16 mouse cellular contexts compared by ENCODE assay signal in genomic region chr3:64113352-64114046, GRCm38 (mm10). TPM values are rescaled to one million over a fixed set of nuclear protein-coding genes. Genes with fewer than 3 reads are reported as not detected.
DNase-seq lines count a peak whose midpoint lies in the region; ATAC-seq and TF ChIP-seq lines count a peak whose summit lies in the region.
"Had no signal": no experiment of that assay in that cellular context is flagged by ENCODE, and none has a peak within 500 bp of the region (broad histone marks: within the 10 kb centered on the region; RNA-seq: fewer than 3 reads in every experiment).

No protein-coding gene starts in this region.

- no peak for TF ChIP-seq CTCF in midbrain, postnatal 0 days (IDR thresholded peaks at IDR 0.05)

- peak; percentile 59 for DNase-seq in left cerebral cortex, postnatal 4 days
- DNase-seq in left cerebral cortex, adult 18-20 months (ENCODE audit: low spot score in 2 of 2): no peak
- DNase-seq in cerebellum, adult 18-20 months: peak; percentile 3 to 9
- peak; percentile 46 to 56 for DNase-seq in cerebellum, postnatal 14 days
- DNase-seq in midbrain, postnatal 0 days (ENCODE audit: low spot score): peak; percentile 34
- no peak for DNase-seq in urinary bladder, postnatal 4 days (ENCODE audit: low spot score in 2 of 2)
- DNase-seq: kidney, postnatal 4 days; liver; lung, embryonic 14.5 days had no signal

- intact Hi-C loops in left cerebral cortex, postnatal 4 days (cut with DNase I): no loop called here

- no peak overlapping the region for H3K27ac ChIP-seq in midbrain, postnatal 0 days (ENCODE audit: low read depth, low read length)
- H3K27ac ChIP-seq: intestine, embryonic 15.5 days had no signal

- 82% methylated on average over 11 of the region's 11 CpGs for WGBS in midbrain, postnatal 0 days

- H3K36me3 ChIP-seq in midbrain, postnatal 0 days (ENCODE audit: insufficient read depth, low read length): no peaks in the 10 kb centered on the region
- H3K36me3 ChIP-seq: intestine, embryonic 15.5 days had no signal

- no peaks in the 10 kb centered on the region for H3K4me1 ChIP-seq in midbrain, postnatal 0 days (ENCODE audit: insufficient read depth, low read length)
- H3K4me1 ChIP-seq: intestine, embryonic 15.5 days had no signal

- ATAC-seq in midbrain, postnatal 0 days (ENCODE audit: low FRiP score): no peak
- no peak for ATAC-seq in megakaryocyte, adult 5-6 weeks (ENCODE audit: poor library complexity, severe bottlenecking)
- ATAC-seq: intestine, embryonic 15.5 days had no signal

- no peaks in the 10 kb centered on the region for H3K9me3 ChIP-seq in midbrain, postnatal 0 days (ENCODE audit: low read length)
- H3K9me3 ChIP-seq: intestine, embryonic 15.5 days had no signal

- no peak overlapping the region for H3K4me3 ChIP-seq in midbrain, postnatal 0 days (ENCODE audit: low read depth, low read length)
- H3K4me3 ChIP-seq: intestine, embryonic 15.5 days had no signal

- no peak overlapping the region for H3K9ac ChIP-seq in midbrain, postnatal 0 days (replicated peaks; ENCODE audit: low read length, poor library complexity, severe bottlenecking)
- H3K9ac ChIP-seq: intestine, embryonic 15.5 days; lung, embryonic 14.5 days had no signal

- no peak overlapping the region for H3K4me2 ChIP-seq in midbrain, postnatal 0 days (ENCODE audit: low read depth, low read length, poor library complexity, severe bottlenecking)
- H3K4me2 ChIP-seq: intestine, embryonic 15.5 days; lung, embryonic 14.5 days had no signal

- H3K27me3 ChIP-seq in midbrain, postnatal 0 days (ENCODE audit: insufficient read depth, low read length): no peaks in the 10 kb centered on the region
- H3K27me3 ChIP-seq: CH12.LX; intestine, embryonic 15.5 days had no signal

RNA-seq across cellular contexts. Expression of gene Vmn2r2, which starts 28.2 kb away (rescaled TPM):
- not detected for total RNA-seq in left cerebral cortex, postnatal 4 days (2021)
- total RNA-seq in left cerebral cortex, adult 18-20 months (2021): not detected
- 0.52 TPM in 1 of 2 replicates, not detected in the other for total RNA-seq in midbrain, postnatal 0 days (2014; rRNA removed)
- 0.04 TPM in 1 of 2 replicates, not detected in the other for polyA plus RNA-seq in midbrain, postnatal 0 days (2015; fragmentation: Nextera tagmentation; extraction: Ambion mirVana)
- not detected in 2 replicates for total RNA-seq in megakaryocyte, adult 5-6 weeks (2015)
- total RNA-seq in megakaryocyte, adult 5-6 weeks (2017): not detected in 2 replicates
- total RNA-seq: CH12.LX; left cerebral cortex, adult 8-10 months had no signal
- polyA plus RNA-seq: gonadal fat pad, adult 2 months; heart, embryonic 16.5 days; intestine, embryonic 15.5 days; lung, embryonic 14.5 days; stomach, embryonic 14.5 days had no signal

RNA-seq across cellular contexts. Expression of gene Vmn2r1, which starts 32.2 kb away (rescaled TPM):
- under 1 TPM; 0.84 to 0.89 TPM for total RNA-seq in left cerebral cortex, postnatal 4 days (2021)
- total RNA-seq in left cerebral cortex, adult 18-20 months (2021): under 1 TPM; 0.33 to 0.58 TPM
- 0.49 and 0.85 TPM in 2 replicates for total RNA-seq in midbrain, postnatal 0 days (2014; rRNA removed)
- polyA plus RNA-seq in midbrain, postnatal 0 days (2015; fragmentation: Nextera tagmentation; extraction: Ambion mirVana): 0.09 and 0.14 TPM in 2 replicates
- total RNA-seq in megakaryocyte, adult 5-6 weeks (2015): 0.05 TPM in 1 of 2 replicates, not detected in the other
- total RNA-seq in megakaryocyte, adult 5-6 weeks (2017): 0.04 TPM in 1 of 2 replicates, not detected in the other
- polyA plus RNA-seq: heart, embryonic 16.5 days had no signal

Comparison
In these comparisons a context has a peak if more than half of its experiments do, and no peak if none do; other contexts are left out.
1. DNase-seq: peak in left cerebral cortex, postnatal 4 days (single experiment), cerebellum, adult 18-20 months (2 of 2), cerebellum, postnatal 14 days (2 of 2) and midbrain, postnatal 0 days (single experiment); none in left cerebral cortex, adult 18-20 months (0 of 2) and urinary bladder, postnatal 4 days (0 of 2).